Mouse (Mus musculus) left cerebral cortex, postnatal 25 days (tissue): ENCODE results near the gene Slc26a10. TPM values are rescaled to one million over a fixed set of nuclear protein-coding genes. Genes with fewer than 3 reads are reported as not detected.

ENCODE experiments used
- total RNA-seq, 2 experiments: library from RNA; stranded (reverse); gene quantifications; 2 replicates each; pipeline ENCODE4 v1.2.3; 2021

Slc26a10 gene
- total RNA-seq, 2 experiments from 2014 or later, result 2.4 to 4.1 TPM

Other genes with a start within 250 kb of the Slc26a10 start
- 10 to 100 TPM; 69.2 to 80.7 TPM for gene Ctdsp2, start 201.9 kb downstream of the Slc26a10 start, total RNA-seq
- gene Avil, start 179.9 kb downstream of the Slc26a10 start, total RNA-seq, result under 1 TPM in 1 of 2 experiments, not detected in 1; 0.25 TPM
- 10 to 100 TPM; 30.1 to 37.1 TPM for gene Tsfm, start 149.8 kb downstream of the Slc26a10 start, total RNA-seq
- gene Mettl1, start 139.2 kb downstream of the Slc26a10 start, total RNA-seq, result 1 to 10 TPM; 8.7 to 9.7 TPM
- gene Eef1akmt3, start 139.1 kb downstream of the Slc26a10 start, total RNA-seq, result under 1 TPM; 0.16 to 0.25 TPM
- 1 to 10 TPM in 1 of 2 experiments, under 1 TPM in 1; 0.57 to 1.1 TPM for gene Cyp27b1, start 132.4 kb downstream of the Slc26a10 start, total RNA-seq
- 10 to 100 TPM; 21.7 to 21.8 TPM for gene March9, start 120.5 kb downstream of the Slc26a10 start, total RNA-seq
- 10 to 100 TPM; 84.9 to 86.2 TPM for gene Cdk4, start 117.1 kb downstream of the Slc26a10 start, total RNA-seq
- 10 to 100 TPM; 65.5 to 71.5 TPM for gene Tspan31, start 110.4 kb downstream of the Slc26a10 start, total RNA-seq
- gene Agap2, start 105.4 kb downstream of the Slc26a10 start, total RNA-seq, result 100 to 1,000 TPM; 678 to 689 TPM
- gene Os9, start 59.5 kb downstream of the Slc26a10 start, total RNA-seq, result 100 to 1,000 TPM; 106 to 112 TPM
- gene B4galnt1, start 15.4 kb downstream of the Slc26a10 start, total RNA-seq, result 100 to 1,000 TPM; 111 to 116 TPM
- 100 to 1,000 TPM; 142 to 156 TPM for gene Arhgef25, start 9.4 kb upstream of the Slc26a10 start, total RNA-seq
- gene Dtx3, start 15.1 kb upstream of the Slc26a10 start, total RNA-seq, result 100 to 1,000 TPM; 210 TPM
- 10 to 100 TPM; 95.2 to 95.6 TPM for gene Pip4k2c, start 30.9 kb upstream of the Slc26a10 start, total RNA-seq
- gene Kif5a, start 82.7 kb upstream of the Slc26a10 start, total RNA-seq, result 100 to 1,000 TPM; 934 to 952 TPM
- gene Dctn2, start 85.7 kb upstream of the Slc26a10 start, total RNA-seq, result 100 to 1,000 TPM; 262 to 278 TPM
- 10 to 100 TPM; 32.2 to 38.9 TPM for gene Mbd6, start 108.4 kb upstream of the Slc26a10 start, total RNA-seq
- gene Mars, start 131.1 kb upstream of the Slc26a10 start, total RNA-seq, result 10 to 100 TPM; 56.0 to 57.1 TPM
- gene Arhgap9, start 141.3 kb upstream of the Slc26a10 start, total RNA-seq, result 1 to 10 TPM in 1 of 2 experiments, under 1 TPM in 1; 0.99 to 1.1 TPM
- 1 to 10 TPM; 2.2 to 2.3 TPM for gene Gli1, start 161.3 kb upstream of the Slc26a10 start, total RNA-seq
- gene Inhbe, start 173.8 kb upstream of the Slc26a10 start, total RNA-seq, result under 1 TPM; 0.11 to 0.18 TPM
- not detected for gene Inhbc, start 189.8 kb upstream of the Slc26a10 start, total RNA-seq
- gene R3hdm2, start 199.7 kb upstream of the Slc26a10 start, total RNA-seq, result 100 to 1,000 TPM; 316 to 372 TPM